Mouse (Mus musculus) ES-E14 (cell line): Measurements from ENCODE around the gene Rhbdf1.

Source experiments
- CHD2 ChIP-seq: IDR thresholded peaks from 2 replicates; pipeline ENCODE4 v1.6.1; 2014; ENCODE audit warnings: mild to moderate bottlenecking, low read depth, low read length, inconsistent platforms
- HCFC1 ChIP-seq: IDR thresholded peaks from 2 replicates; pipeline ENCODE4 v1.6.1; 2012; ENCODE audit warnings: low read length, inconsistent platforms, borderline replicate concordance; ENCODE audit not compliant: insufficient read depth
- MAFK ChIP-seq: IDR thresholded peaks from 2 replicates; pipeline ENCODE4 v1.6.1; 2014; ENCODE audit warnings: mild to moderate bottlenecking, low read depth, low read length, inconsistent platforms; ENCODE audit not compliant: insufficient read depth
- ZC3H11A ChIP-seq: IDR thresholded peaks from 2 replicates; pipeline ENCODE4 v1.6.1; 2012; ENCODE audit warnings: low read depth, mild to moderate bottlenecking, inconsistent platforms, low read length, borderline replicate concordance
- ZNF384 ChIP-seq: IDR thresholded peaks from 2 replicates; pipeline ENCODE4 v1.6.1; 2012; ENCODE audit warnings: low read depth, low read length, inconsistent platforms

DNA sequence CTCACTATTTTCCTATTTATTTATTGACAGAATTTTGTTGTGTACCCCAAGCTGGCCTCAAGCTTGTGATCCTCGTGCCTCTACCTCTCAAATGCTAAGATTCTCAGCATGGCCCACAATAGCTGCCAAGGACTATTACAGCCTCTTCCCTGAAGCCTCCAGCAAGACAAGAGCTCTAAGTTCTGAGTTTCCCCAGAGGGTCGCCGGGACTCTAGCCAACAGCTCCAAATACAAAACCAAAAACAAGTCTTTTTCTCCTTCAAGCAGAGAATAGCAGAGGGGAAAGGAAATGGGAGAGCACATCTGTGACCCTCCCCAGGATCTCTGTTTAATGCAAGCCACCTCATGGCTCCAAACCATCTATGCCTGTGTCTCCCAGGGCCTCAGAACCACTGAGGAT lies 22.0 kb upstream of the Rhbdf1 start:
- TF ChIP-seq HCFC1, result no peak
- TF ChIP-seq CHD2, result no peak
- no peak for TF ChIP-seq MAFK
- no peak for TF ChIP-seq ZNF384
- TF ChIP-seq ZC3H11A, result no peak
